Mouse (Mus musculus): ENCODE measurements around the gene Aoc1.

GRCm38 (mm10) chr6:48950676-48951075 lies 78.0 kb downstream of the Aoc1 start:
- TF ChIP-seq CTCF (IDR thresholded peaks at IDR 0.05): no peak
- no peak for TF ChIP-seq EP300 (IDR thresholded peaks at IDR 0.05)

Measured in lung, postnatal 0 days (tissue).